Mouse (Mus musculus): ENCODE measurements around the gene Prx. TPM values are rescaled to one million over a fixed set of nuclear protein-coding genes. Genes with fewer than 3 reads are reported as not detected.

The Prx gene
- not detected for polyA plus RNA-seq (2014; fragmentation: Illumina TruSeq; extraction: RNeasy Lipid Tissue Mini Kit (QIAGEN cat#74804); ENCODE audit: low replicate concordance)

DNA sequence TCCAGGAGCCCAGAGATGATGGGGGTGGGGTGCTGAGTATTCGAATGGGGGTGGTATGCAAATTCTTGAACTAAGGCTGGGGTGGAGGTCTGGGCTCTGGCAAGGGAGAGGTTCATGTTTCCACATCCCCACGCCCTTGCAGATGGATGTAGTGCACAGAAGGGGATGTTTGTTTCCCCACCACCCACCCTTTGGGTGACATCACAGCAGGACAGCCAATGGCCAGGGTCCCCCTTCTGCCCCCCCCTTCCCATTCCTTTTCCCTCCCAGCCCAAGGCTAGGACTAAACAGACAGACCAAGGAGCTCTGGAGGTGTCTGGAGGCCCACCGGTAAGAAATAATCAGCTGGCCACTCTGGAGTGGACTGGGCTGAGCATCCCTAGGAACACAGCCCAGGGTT is at the start of gene Prx:
Gene Prx, plus strand, starts transcription at position 289 of the 400 bp plus-strand sequence.

DNA sequence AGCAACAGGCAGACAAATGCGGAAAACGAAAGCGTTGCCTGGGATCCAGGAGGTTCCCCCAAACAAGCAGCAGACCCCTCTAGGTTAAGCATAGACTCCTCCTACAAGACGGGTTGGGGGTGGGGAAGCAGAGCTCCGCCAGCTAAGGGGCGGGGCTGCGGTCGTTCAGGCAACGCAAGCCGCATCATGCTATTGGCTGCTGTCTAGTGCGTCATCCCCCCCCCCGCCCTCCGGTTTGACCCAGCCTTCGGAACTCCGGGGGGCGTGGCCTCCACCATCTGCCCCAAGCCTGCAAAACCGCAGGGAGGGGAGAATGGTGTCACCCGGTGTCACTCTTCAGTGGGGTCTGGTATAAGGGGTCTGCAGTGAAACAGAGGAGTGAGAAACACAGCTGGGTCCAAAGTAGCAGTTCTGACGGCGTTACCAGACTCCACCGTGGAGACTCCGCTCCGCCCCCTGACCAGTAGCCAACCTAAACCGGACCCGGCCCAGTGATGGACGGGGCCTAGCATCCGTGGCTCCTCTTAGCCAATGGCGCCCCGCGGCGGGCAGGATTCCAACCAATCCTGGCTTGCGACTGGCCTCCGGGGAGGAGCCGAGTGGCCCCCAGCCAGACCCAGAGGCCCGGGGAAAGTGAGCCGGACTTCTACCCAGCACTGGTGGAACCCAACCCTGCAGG is 25.8 kb upstream of the Prx start, which contains the start of gene Sertad3:
Gene Sertad3, plus strand, starts transcription at position 613 of the 679 bp plus-strand sequence.

DNA sequence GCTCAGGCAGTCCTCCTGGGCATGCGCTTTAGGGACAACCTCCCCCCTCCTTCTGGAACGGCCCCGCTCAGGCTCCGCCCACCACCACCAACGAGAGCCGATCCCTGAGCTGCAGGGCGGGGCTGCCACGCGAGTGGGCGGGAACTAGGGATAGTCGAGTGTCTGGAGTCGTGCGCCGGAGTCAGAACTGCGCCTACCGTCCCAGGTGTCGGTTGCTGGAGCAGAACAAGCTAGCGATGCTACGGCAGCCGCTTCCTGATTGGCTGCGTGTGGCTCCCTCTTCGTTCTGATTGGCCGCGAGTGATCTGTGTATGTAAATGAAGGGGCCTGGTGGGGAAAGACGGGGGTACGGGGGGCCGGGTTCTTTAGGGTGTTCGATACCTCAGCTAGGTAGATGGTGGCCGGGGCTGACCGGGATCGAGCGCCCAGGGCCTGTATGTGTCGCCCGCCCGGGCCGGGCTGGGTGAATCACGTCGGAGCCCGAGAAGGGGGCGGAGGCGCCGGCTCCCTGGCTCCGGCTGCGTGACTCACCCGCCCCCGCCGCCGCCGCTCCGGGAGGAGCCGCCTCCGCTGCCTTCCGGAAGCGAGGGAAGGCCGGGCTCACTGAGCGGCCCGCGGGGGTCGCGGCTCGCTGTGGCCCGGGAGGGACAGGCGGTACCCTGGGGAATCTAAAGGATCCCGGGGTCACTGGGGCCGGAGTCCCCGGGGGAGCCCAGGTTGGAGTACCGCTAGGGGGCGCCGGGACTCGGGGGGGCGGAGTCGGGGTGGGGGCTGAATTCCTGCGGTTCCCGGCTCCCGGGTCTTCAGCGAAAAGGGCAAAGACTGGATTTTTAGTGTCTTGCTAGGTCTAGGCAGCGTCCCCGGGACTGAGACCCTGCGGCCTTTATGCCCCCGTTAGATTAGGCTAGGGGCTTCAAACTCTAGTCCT is 12.1 kb upstream of the Prx start, which contains the start of gene Sertad1:
Gene Sertad1, plus strand, starts transcription at position 141 of the 928 bp plus-strand sequence.

DNA sequence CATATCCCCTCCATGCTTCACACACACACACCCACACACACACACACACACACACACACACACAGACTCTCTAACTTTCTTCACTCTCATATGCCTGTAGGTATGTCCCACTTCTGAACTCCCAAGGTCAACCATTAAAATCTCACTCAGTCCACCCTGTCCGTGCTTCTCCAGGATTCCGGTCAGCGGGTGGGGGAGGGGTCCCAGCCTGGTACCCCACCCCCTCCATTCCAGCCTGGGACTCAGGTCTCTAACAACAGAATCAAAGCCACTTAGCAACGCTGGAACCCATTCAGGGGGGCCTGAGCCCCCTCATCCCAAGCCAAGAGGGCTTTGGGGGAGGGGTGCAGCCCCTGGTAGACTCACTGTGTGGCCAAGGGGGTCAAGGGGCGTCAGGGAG is 23.8 kb downstream of the Prx start, which contains the start of gene Hipk4:
Gene Hipk4, plus strand, starts transcription at position 301 of the 400 bp plus-strand sequence.

DNA sequence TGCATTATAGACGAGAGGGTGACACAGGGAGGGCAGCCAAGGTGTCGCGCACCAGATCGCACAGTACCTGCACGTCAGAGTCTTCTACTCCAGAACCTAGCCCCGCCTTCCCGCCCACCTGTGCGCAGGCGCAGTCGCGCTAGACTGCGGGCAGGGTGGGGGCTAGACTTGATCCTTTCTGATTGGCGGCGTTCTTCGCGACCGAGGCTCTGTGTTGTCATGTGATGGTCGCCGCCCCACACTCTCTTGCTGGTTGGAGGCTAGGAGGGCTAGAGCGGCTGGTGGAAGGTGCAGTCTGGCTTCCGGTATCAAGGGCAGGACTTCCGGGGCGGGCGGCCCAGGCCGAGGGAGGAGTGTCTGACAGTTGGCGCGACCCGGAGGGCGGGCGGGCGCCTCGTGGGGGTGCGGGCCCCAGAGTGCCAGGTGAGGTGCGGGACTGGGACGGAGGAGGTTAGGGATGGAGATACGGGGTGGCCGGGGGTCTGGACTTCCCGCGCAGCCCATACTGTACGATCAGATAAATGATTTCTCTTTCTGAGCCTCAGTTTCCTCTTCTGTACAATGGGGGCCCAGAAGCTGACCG is 53.9 kb downstream of the Prx start, which contains the start of the genes Pld3 and 2310022A10Rik:
Gene Pld3, minus strand, starts transcription at position 288 of the 583 bp plus-strand sequence.
Gene 2310022A10Rik, plus strand, starts transcription at position 303 of the 583 bp plus-strand sequence.

Other genes starting within 250 kb of the Prx start
- gene Numbl, start 240.9 kb upstream of the Prx start, polyA plus RNA-seq (2014; fragmentation: Illumina TruSeq; extraction: RNeasy Lipid Tissue Mini Kit (QIAGEN cat#74804); ENCODE audit: low replicate concordance), result 0.07 TPM
- gene Ltbp4, start 161.6 kb upstream of the Prx start, polyA plus RNA-seq (2014; fragmentation: Illumina TruSeq; extraction: RNeasy Lipid Tissue Mini Kit (QIAGEN cat#74804); ENCODE audit: low replicate concordance), result not detected
- not detected for gene Shkbp1, start 143.3 kb upstream of the Prx start, polyA plus RNA-seq (2014; fragmentation: Illumina TruSeq; extraction: RNeasy Lipid Tissue Mini Kit (QIAGEN cat#74804); ENCODE audit: low replicate concordance)
- gene Gm20479, start 141.9 kb upstream of the Prx start, polyA plus RNA-seq (2014; fragmentation: Illumina TruSeq; extraction: RNeasy Lipid Tissue Mini Kit (QIAGEN cat#74804); ENCODE audit: low replicate concordance), result not detected
- not detected for gene Sptbn4, start 51.6 kb upstream of the Prx start, polyA plus RNA-seq (2014; fragmentation: Illumina TruSeq; extraction: RNeasy Lipid Tissue Mini Kit (QIAGEN cat#74804); ENCODE audit: low replicate concordance)
- gene Blvrb, start 51.3 kb upstream of the Prx start, polyA plus RNA-seq (2014; fragmentation: Illumina TruSeq; extraction: RNeasy Lipid Tissue Mini Kit (QIAGEN cat#74804); ENCODE audit: low replicate concordance), result not detected
- 1.2 TPM for gene Sertad3, start 25.6 kb upstream of the Prx start, polyA plus RNA-seq (2014; fragmentation: Illumina TruSeq; extraction: RNeasy Lipid Tissue Mini Kit (QIAGEN cat#74804); ENCODE audit: low replicate concordance)
- 0.71 TPM for gene Sertad1, start 12.4 kb upstream of the Prx start, polyA plus RNA-seq (2014; fragmentation: Illumina TruSeq; extraction: RNeasy Lipid Tissue Mini Kit (QIAGEN cat#74804); ENCODE audit: low replicate concordance)
- 0.15 TPM for gene Hipk4, start 23.9 kb downstream of the Prx start, polyA plus RNA-seq (2014; fragmentation: Illumina TruSeq; extraction: RNeasy Lipid Tissue Mini Kit (QIAGEN cat#74804); ENCODE audit: low replicate concordance)
- gene Pld3, start 53.9 kb downstream of the Prx start, polyA plus RNA-seq (2014; fragmentation: Illumina TruSeq; extraction: RNeasy Lipid Tissue Mini Kit (QIAGEN cat#74804); ENCODE audit: low replicate concordance), result not detected
- gene 2310022A10Rik, start 53.9 kb downstream of the Prx start, polyA plus RNA-seq (2014; fragmentation: Illumina TruSeq; extraction: RNeasy Lipid Tissue Mini Kit (QIAGEN cat#74804); ENCODE audit: low replicate concordance), result 2.2 TPM
- gene Akt2, start 92.2 kb downstream of the Prx start, polyA plus RNA-seq (2014; fragmentation: Illumina TruSeq; extraction: RNeasy Lipid Tissue Mini Kit (QIAGEN cat#74804); ENCODE audit: low replicate concordance), result 2.2 TPM
- not detected for gene Ttc9b, start 154.6 kb downstream of the Prx start, polyA plus RNA-seq (2014; fragmentation: Illumina TruSeq; extraction: RNeasy Lipid Tissue Mini Kit (QIAGEN cat#74804); ENCODE audit: low replicate concordance)
- not detected for gene Map3k10, start 175.3 kb downstream of the Prx start, polyA plus RNA-seq (2014; fragmentation: Illumina TruSeq; extraction: RNeasy Lipid Tissue Mini Kit (QIAGEN cat#74804); ENCODE audit: low replicate concordance)
- gene Zfp607b, start 190.0 kb downstream of the Prx start, polyA plus RNA-seq (2014; fragmentation: Illumina TruSeq; extraction: RNeasy Lipid Tissue Mini Kit (QIAGEN cat#74804); ENCODE audit: low replicate concordance), result 1.2 TPM
- 16.3 TPM for gene Zfp60, start 232.1 kb downstream of the Prx start, polyA plus RNA-seq (2014; fragmentation: Illumina TruSeq; extraction: RNeasy Lipid Tissue Mini Kit (QIAGEN cat#74804); ENCODE audit: low replicate concordance)

All from small intestine, adult 10 weeks (tissue).